Mouse (Mus musculus) intestine, embryonic 16.5 days (tissue): ENCODE results near the gene Ppp6r1. TPM values are rescaled to one million over a fixed set of nuclear protein-coding genes. Genes with fewer than 3 reads are reported as not detected.
A peak's percentile ranks its signal among the peaks of the same experiment; 100 is the strongest.

Experiments used
- ATAC-seq: fragments of 200-750 bp; cut with Nextera tagmentation; 2 replicates; pipeline ENCODE4 v1.8.0; 2017; ENCODE audit warnings: moderate TSS enrichment, moderate library complexity
- H3K27ac ChIP-seq: fragments of 300-500 bp; sonication (generic); 2 replicates; pipeline ENCODE4 v1.5.1; 2014; ENCODE audit warnings: mild to moderate bottlenecking, low read length
- H3K27me3 ChIP-seq: fragments of 300-500 bp; sonication (generic); replicated peaks from 2 replicates; pipeline ENCODE4 v1.6.1; 2014; ENCODE audit warnings: low read length, control low read depth, mixed read lengths; ENCODE audit not compliant: control insufficient read depth, insufficient read depth
- H3K36me3 ChIP-seq: fragments of 300-500 bp; sonication (generic); 2 replicates; pipeline ENCODE4 v1.6.1; 2014; ENCODE audit warnings: low read length, control low read depth; ENCODE audit not compliant: control insufficient read depth, insufficient read depth
- H3K4me1 ChIP-seq: fragments of 300-500 bp; sonication (generic); 2 replicates; pipeline ENCODE4 v1.6.1; 2014; ENCODE audit warnings: low read length, control low read depth, mixed read lengths; ENCODE audit not compliant: control insufficient read depth, insufficient read depth
- H3K4me2 ChIP-seq: fragments of 300-500 bp; sonication (generic); 2 replicates; pipeline ENCODE4 v1.6.1; 2014; ENCODE audit warnings: low read depth, low read length, control low read depth
- H3K4me3 ChIP-seq: fragments of 300-500 bp; sonication (generic); 2 replicates; pipeline ENCODE4 v1.5.1; 2014; ENCODE audit warnings: mild to moderate bottlenecking, low read length
- H3K9ac ChIP-seq: fragments of 300-500 bp; sonication (generic); 2 replicates; pipeline ENCODE4 v1.6.1; 2014; ENCODE audit warnings: low read depth, low read length
- H3K9me3 ChIP-seq: fragments of 300-500 bp; sonication (generic); 2 replicates; pipeline ENCODE4 v1.6.1; 2016; ENCODE audit warnings: low read length, control low read depth; ENCODE audit not compliant: control insufficient read depth
- WGBS: fragments of 180-500 bp; shearing (Covaris S2); extraction: QIAGEN DNeasy Blood & Tissue Kit; methylation state at CpG from one replicate; pipeline ENCODE4 v1.1.7; 2014; 5-methylcytosine and 5-hydroxymethylcytosine counted together
- polyA plus RNA-seq: library from polyadenylated mRNA; unstranded; fragments of >200 nt; fragmentation: Nextera tagmentation; extraction: Ambion mirVana; gene quantifications from 2 replicates; pipeline ENCODE4 v1.2.1, GENCODE M21; 2015

Ppp6r1 gene
- polyA plus RNA-seq = 2.6 and 2.9 TPM in 2 replicates

GRCm38 (mm10) chr7:4658912-4659551 is at the start of gene Ppp6r1:
Gene Ppp6r1, minus strand, starts transcription at chr7:4659019.
- ATAC-seq = peak; percentile 98
- Histone ChIP-seq H3K27ac (peak within 1 kb of the TSS; percentile 95), H3K4me1 (peaks cover 29% of the 10 kb centered on the region), H3K36me3 (no peaks in the 10 kb centered on the region), H3K4me2 (peak within 1 kb of the TSS; percentile 92), H3K9me3 (no peaks in the 10 kb centered on the region), H3K9ac (peak within 1 kb of the TSS; percentile 94), H3K4me3 (peak within 1 kb of the TSS; percentile 81), H3K27me3 (no peaks in the 10 kb centered on the region)
- WGBS = under 1% methylated on average over 54 of the region's 54 CpGs

- WGBS = 49% methylated on average over 18 of the region's 18 CpGs
Observed at GRCm38 (mm10) chr7:4705098-4705497, 46.3 kb upstream of the Ppp6r1 start.

GRCm38 (mm10) chr7:4703195-4703594 is 44.4 kb upstream of the Ppp6r1 start:
- ATAC-seq = no peak
- H3K4me3 ChIP-seq = no peak overlapping the region
- H3K4me2 ChIP-seq = no peak overlapping the region
- H3K4me1 ChIP-seq = no peaks in the 10 kb centered on the region
- WGBS = 85% methylated on average over 7 of the region's 7 CpGs
- H3K27me3 ChIP-seq = no peaks in the 10 kb centered on the region
- H3K27ac ChIP-seq = no peak overlapping the region
- peaks cover 5% of the 10 kb centered on the region; the same call in 1 of the 2 replicates for H3K36me3 ChIP-seq
- no peaks in the 10 kb centered on the region for H3K9me3 ChIP-seq
- H3K9ac ChIP-seq = no peak overlapping the region

More at GRCm38 (mm10) chr7:4705098-4705497, 46.3 kb upstream of the Ppp6r1 start:
- no peak overlapping the region for H3K9ac ChIP-seq
- ATAC-seq = 0 out of 2 replicates have a peak, but pooled peaks have one; percentile 19
- H3K4me2 ChIP-seq = no peak overlapping the region
- no peaks in the 10 kb centered on the region for H3K4me1 ChIP-seq
- peaks cover 8% of the 10 kb centered on the region; the same call in 1 of the 2 replicates for H3K36me3 ChIP-seq
- H3K4me3 ChIP-seq = no peak overlapping the region
- H3K27me3 ChIP-seq = no peaks in the 10 kb centered on the region
- no peak overlapping the region for H3K27ac ChIP-seq
- H3K9me3 ChIP-seq = no peaks in the 10 kb centered on the region

- H3K4me3 ChIP-seq = no peak overlapping the region
- H3K4me1 ChIP-seq = no peaks in the 10 kb centered on the region
- ATAC-seq = no peak
- no peak overlapping the region for H3K27ac ChIP-seq
- H3K9ac ChIP-seq = no peak overlapping the region
- H3K4me2 ChIP-seq = no peak overlapping the region
- H3K27me3 ChIP-seq = no peaks in the 10 kb centered on the region
- H3K36me3 ChIP-seq = 0 out of 2 replicates have a peak, but pooled peaks cover 5% of the 10 kb centered on the region
- no peaks in the 10 kb centered on the region for H3K9me3 ChIP-seq
- 50% methylated on average over 8 of the region's 8 CpGs for WGBS
Observed at GRCm38 (mm10) chr7:4702334-4702733, 43.5 kb upstream of the Ppp6r1 start.

- peaks cover 10% of the 10 kb centered on the region for H3K4me1 ChIP-seq
- H3K36me3 ChIP-seq = no peaks in the 10 kb centered on the region
- no peaks in the 10 kb centered on the region for H3K27me3 ChIP-seq
- no peaks in the 10 kb centered on the region for H3K9me3 ChIP-seq
- ATAC-seq = no peak
- WGBS = 81% methylated on average over 6 of the region's 6 CpGs
- H3K27ac ChIP-seq = no peak overlapping the region
- no peak overlapping the region for H3K4me2 ChIP-seq
- H3K4me3 ChIP-seq = no peak overlapping the region
- no peak overlapping the region for H3K9ac ChIP-seq
Observed at GRCm38 (mm10) chr7:4693004-4693403, 34.2 kb upstream of the Ppp6r1 start.

- H3K9ac ChIP-seq = peak overlapping the region; percentile 89
- peak overlapping the region; percentile 70 for H3K4me3 ChIP-seq
- no peaks in the 10 kb centered on the region for H3K36me3 ChIP-seq
- H3K4me2 ChIP-seq = peak overlapping the region; percentile 98
- 7% methylated on average over 19 of the region's 35 CpGs for WGBS
- no peaks in the 10 kb centered on the region for H3K9me3 ChIP-seq
- peaks cover 10% of the 10 kb centered on the region for H3K4me1 ChIP-seq
- peak; percentile 55 for ATAC-seq
- peak overlapping the region; percentile 82 for H3K27ac ChIP-seq
- no peaks in the 10 kb centered on the region for H3K27me3 ChIP-seq
Observed at GRCm38 (mm10) chr7:4690951-4691653, 32.3 kb upstream of the Ppp6r1 start.

GRCm38 (mm10) chr7:4690387-4690786 is 31.6 kb upstream of the Ppp6r1 start, which contains the start of gene Brsk1:
Gene Brsk1, plus strand, starts transcription at chr7:4690604.
- Histone ChIP-seq H3K9me3 (no peaks in the 10 kb centered on the region), H3K4me3 (peak within 1 kb of the TSS; percentile 70), H3K27ac (peak within 1 kb of the TSS; percentile 82), H3K36me3 (no peaks in the 10 kb centered on the region), H3K9ac (peak within 1 kb of the TSS; percentile 89), H3K4me2 (peak within 1 kb of the TSS; percentile 98), H3K4me1 (peaks cover 10% of the 10 kb centered on the region), H3K27me3 (no peaks in the 10 kb centered on the region)
- ATAC-seq = peak; percentile 45
- 3% methylated on average over 5 of the region's 18 CpGs for WGBS

GRCm38 (mm10) chr7:4684632-4685417 is 26.0 kb upstream of the Ppp6r1 start, which contains the start of gene Hspbp1:
Gene Hspbp1, minus strand, starts transcription at chr7:4685068.
- Histone ChIP-seq H3K9ac (peak within 1 kb of the TSS; percentile 71), H3K4me1 (peaks cover 4% of the 10 kb centered on the region), H3K4me2 (peak within 1 kb of the TSS; percentile 82), H3K4me3 (peak within 1 kb of the TSS; percentile 68), H3K9me3 (no peaks in the 10 kb centered on the region), H3K27ac (peak within 1 kb of the TSS; percentile 46), H3K27me3 (no peaks in the 10 kb centered on the region), H3K36me3 (0 out of 2 replicates have a peak, but pooled peaks cover 5% of the 10 kb centered on the region)
- WGBS = 0% methylated on average over 32 of the region's 32 CpGs
- ATAC-seq = peak; percentile 99

GRCm38 (mm10) chr7:4684203-4684602 is 25.4 kb upstream of the Ppp6r1 start:
- Histone ChIP-seq H3K4me1 (peaks cover 4% of the 10 kb centered on the region), H3K27ac (no peak overlapping the region), H3K4me3 (peak overlapping the region; percentile 68), H3K36me3 (0 out of 2 replicates have a peak, but pooled peaks cover 6% of the 10 kb centered on the region), H3K27me3 (no peaks in the 10 kb centered on the region), H3K4me2 (peak overlapping the region; percentile 82), H3K9ac (peak overlapping the region; percentile 71), H3K9me3 (no peaks in the 10 kb centered on the region)
- no peak; the same call in 1 of the 2 replicates for ATAC-seq
- 2% methylated on average over 13 of the region's 13 CpGs for WGBS
